Comparison of ENCODE assay signal across 24 mouse cellular contexts in genomic region chr13:111856232-111856631, GRCm38 (mm10). TPM values are rescaled to one million over a fixed set of nuclear protein-coding genes. Genes with fewer than 3 reads are reported as not detected.
A peak's percentile ranks its signal among the peaks of the same experiment; 100 is the strongest.
DNase-seq lines count a peak whose midpoint lies in the region; ATAC-seq and TF ChIP-seq lines count a peak whose summit lies in the region.
"Had no signal": no experiment of that assay in that cellular context is flagged by ENCODE, and none has a peak within 500 bp of the region (broad histone marks: within the 10 kb centered on the region; RNA-seq: fewer than 3 reads in every experiment).

No protein-coding gene starts in this region.

- ATAC-seq in heart, embryonic 12.5 days (ENCODE audit: insufficient number of reproducible peaks, low FRiP score) = no peak
- ATAC-seq in kidney, postnatal 0 days (replicated peaks; ENCODE audit: low FRiP score, low read depth) = no peak
- peak; percentile 27; the same call in 1 of the 2 replicates for ATAC-seq in lung, embryonic 16.5 days (ENCODE audit: low read depth)
- peak; percentile 94 for ATAC-seq in liver, postnatal 0 days
- ATAC-seq in intestine, embryonic 15.5 days = no peak
- ATAC-seq: midbrain, embryonic 15.5 days; Patski had no signal

- no peaks in the 10 kb centered on the region for H3K27me3 ChIP-seq in heart, embryonic 10.5 days (ENCODE audit: insufficient read depth, poor library complexity, severe bottlenecking)
- no peaks in the 10 kb centered on the region for H3K27me3 ChIP-seq in heart, embryonic 12.5 days (replicated peaks)
- H3K27me3 ChIP-seq in kidney, postnatal 0 days (ENCODE audit: insufficient read depth, low read length) = no peaks in the 10 kb centered on the region
- no peaks in the 10 kb centered on the region for H3K27me3 ChIP-seq in lung, embryonic 16.5 days (ENCODE audit: control insufficient read depth, insufficient read depth, low read depth, low read length)
- 0 out of 2 replicates have a peak, but pooled peaks cover 4% of the 10 kb centered on the region for H3K27me3 ChIP-seq in liver, postnatal 0 days (ENCODE audit: insufficient read depth, low read length)
- no peaks in the 10 kb centered on the region for H3K27me3 ChIP-seq in intestine, embryonic 15.5 days (replicated peaks)
- H3K27me3 ChIP-seq: CH12.LX; embryonic facial prominence, embryonic 12.5 days; forebrain, embryonic 12.5 days; hindbrain, embryonic 12.5 days; limb, embryonic 12.5 days; midbrain, embryonic 15.5 days; neural tube, embryonic 12.5 days; Patski had no signal

- H3K9me3 ChIP-seq in heart, embryonic 10.5 days = no peaks in the 10 kb centered on the region
- no peaks in the 10 kb centered on the region for H3K9me3 ChIP-seq in heart, embryonic 12.5 days (replicated peaks)
- H3K9me3 ChIP-seq in kidney, postnatal 0 days (replicated peaks; ENCODE audit: low read length) = no peaks in the 10 kb centered on the region
- no peaks in the 10 kb centered on the region for H3K9me3 ChIP-seq in lung, embryonic 16.5 days (ENCODE audit: control insufficient read depth, low read length)
- no peaks in the 10 kb centered on the region for H3K9me3 ChIP-seq in liver, postnatal 0 days (ENCODE audit: low read length)
- no peaks in the 10 kb centered on the region for H3K9me3 ChIP-seq in intestine, embryonic 15.5 days
- H3K9me3 ChIP-seq: embryonic facial prominence, embryonic 12.5 days; forebrain, embryonic 12.5 days; G1E; hindbrain, embryonic 12.5 days; limb, embryonic 12.5 days; midbrain, embryonic 15.5 days had no signal

- no peaks in the 10 kb centered on the region for H3K36me3 ChIP-seq in heart, embryonic 10.5 days
- H3K36me3 ChIP-seq in heart, embryonic 12.5 days = no peaks in the 10 kb centered on the region
- H3K36me3 ChIP-seq in kidney, postnatal 0 days (ENCODE audit: insufficient read depth, low read length) = no peaks in the 10 kb centered on the region
- H3K36me3 ChIP-seq in lung, embryonic 16.5 days (ENCODE audit: control insufficient read depth, insufficient read depth, low read length) = no peaks in the 10 kb centered on the region
- H3K36me3 ChIP-seq in liver, postnatal 0 days (replicated peaks; ENCODE audit: insufficient read depth, low read length) = no peaks in the 10 kb centered on the region
- no peaks in the 10 kb centered on the region for H3K36me3 ChIP-seq in intestine, embryonic 15.5 days
- H3K36me3 ChIP-seq: embryonic facial prominence, embryonic 12.5 days; forebrain, embryonic 12.5 days; G1E; hindbrain, embryonic 12.5 days; limb, embryonic 12.5 days; midbrain, embryonic 15.5 days; neural tube, embryonic 12.5 days had no signal

- WGBS in heart, embryonic 10.5 days = 88% methylated on average over 7 of the region's 7 CpGs
- WGBS in heart, embryonic 12.5 days = 88% methylated on average over 7 of the region's 7 CpGs
- 75% methylated on average over 7 of the region's 7 CpGs for WGBS in kidney, postnatal 0 days
- WGBS in lung, embryonic 16.5 days = 73% methylated on average over 7 of the region's 7 CpGs
- WGBS in liver, postnatal 0 days (ENCODE audit: insufficient replicate concordance) = 58% methylated on average over 7 of the region's 7 CpGs
- WGBS in intestine, embryonic 15.5 days = 76% methylated on average over 7 of the region's 7 CpGs

- H3K4me3 ChIP-seq in heart, embryonic 10.5 days = no peak overlapping the region
- no peak overlapping the region for H3K4me3 ChIP-seq in heart, embryonic 12.5 days
- H3K4me3 ChIP-seq in kidney, postnatal 0 days (replicated peaks; ENCODE audit: low read depth, low read length) = no peak overlapping the region
- H3K4me3 ChIP-seq in lung, embryonic 16.5 days (ENCODE audit: low read length) = no peak overlapping the region
- H3K4me3 ChIP-seq in liver, postnatal 0 days (ENCODE audit: low read depth, low read length) = no peak overlapping the region
- no peak overlapping the region for H3K4me3 ChIP-seq in intestine, embryonic 15.5 days (replicated peaks)
- H3K4me3 ChIP-seq: embryonic facial prominence, embryonic 12.5 days; forebrain, embryonic 12.5 days; hindbrain, embryonic 12.5 days; limb, embryonic 12.5 days; midbrain, embryonic 15.5 days; neural tube, embryonic 12.5 days had no signal

- TF ChIP-seq EP300 in liver, postnatal 0 days (IDR thresholded peaks at IDR 0.05; ENCODE audit: low read depth) = peak; percentile 52

- H3K27ac ChIP-seq in heart, embryonic 10.5 days = no peak overlapping the region
- no peak overlapping the region for H3K27ac ChIP-seq in heart, embryonic 12.5 days (ENCODE audit: poor library complexity, severe bottlenecking)
- peak overlapping the region; percentile 70; the same call in 1 of the 2 replicates for H3K27ac ChIP-seq in kidney, postnatal 0 days
- peak overlapping the region; percentile 87 for H3K27ac ChIP-seq in lung, embryonic 16.5 days (ENCODE audit: low read length)
- peak overlapping the region; percentile 49 for H3K27ac ChIP-seq in liver, postnatal 0 days (ENCODE audit: low read depth)
- no peak overlapping the region for H3K27ac ChIP-seq in intestine, embryonic 15.5 days
- H3K27ac ChIP-seq: embryonic facial prominence, embryonic 12.5 days; forebrain, embryonic 12.5 days; hindbrain, embryonic 12.5 days; limb, embryonic 12.5 days; midbrain, embryonic 15.5 days; neural tube, embryonic 12.5 days had no signal

- no peak overlapping the region for H3K4me2 ChIP-seq in heart, embryonic 12.5 days
- no peak overlapping the region for H3K4me2 ChIP-seq in kidney, postnatal 0 days (ENCODE audit: low read length)
- 0 out of 2 replicates have a peak overlapping the region, but pooled peaks have one; percentile 11 for H3K4me2 ChIP-seq in lung, embryonic 16.5 days (ENCODE audit: low read depth, low read length)
- no peak overlapping the region for H3K4me2 ChIP-seq in liver, postnatal 0 days (ENCODE audit: low read depth, low read length)
- H3K4me2 ChIP-seq in intestine, embryonic 15.5 days (replicated peaks) = no peak overlapping the region
- H3K4me2 ChIP-seq: embryonic facial prominence, embryonic 12.5 days; forebrain, embryonic 12.5 days; hindbrain, embryonic 12.5 days; limb, embryonic 12.5 days; midbrain, embryonic 15.5 days; neural tube, embryonic 12.5 days had no signal

- H3K9ac ChIP-seq in heart, embryonic 12.5 days = no peak overlapping the region
- H3K9ac ChIP-seq in kidney, postnatal 0 days (ENCODE audit: low read depth, low read length) = no peak overlapping the region
- no peak overlapping the region for H3K9ac ChIP-seq in lung, embryonic 16.5 days (ENCODE audit: low read length)
- H3K9ac ChIP-seq in liver, postnatal 0 days (replicated peaks) = no peak overlapping the region
- no peak overlapping the region for H3K9ac ChIP-seq in intestine, embryonic 15.5 days
- H3K9ac ChIP-seq: embryonic facial prominence, embryonic 12.5 days; forebrain, embryonic 12.5 days; hindbrain, embryonic 12.5 days; limb, embryonic 12.5 days; midbrain, embryonic 15.5 days; neural tube, embryonic 12.5 days had no signal

- peak; percentile 36 for DNase-seq in heart, embryonic 10.5 days (ENCODE audit: low spot score)
- DNase-seq in kidney, postnatal 0 days (ENCODE audit: low spot score) = no peak
- DNase-seq in kidney, postnatal 25 days = no peak
- DNase-seq in lung, postnatal 36 days = no peak
- peak; percentile 30 for DNase-seq in liver, postnatal 0 days
- DNase-seq: cerebellum, adult 18-20 months; cerebellum, postnatal 14 days; gastrocnemius, postnatal 25 days; heart, postnatal 14 days; retina, postnatal 1 day; right cerebral cortex, postnatal 25 days; spleen, adult 18-20 months had no signal

- no peak for TF ChIP-seq CTCF in kidney, postnatal 0 days (IDR thresholded peaks at IDR 0.05; ENCODE audit: low read depth)
- no peak for TF ChIP-seq CTCF in liver, postnatal 0 days (IDR thresholded peaks at IDR 0.05; ENCODE audit: low read depth)

- no peaks in the 10 kb centered on the region for H3K4me1 ChIP-seq in heart, embryonic 10.5 days
- H3K4me1 ChIP-seq in heart, embryonic 12.5 days (replicated peaks) = no peaks in the 10 kb centered on the region
- no peaks in the 10 kb centered on the region for H3K4me1 ChIP-seq in kidney, postnatal 0 days (replicated peaks; ENCODE audit: insufficient read depth, low read length)
- peaks cover 6% of the 10 kb centered on the region for H3K4me1 ChIP-seq in lung, embryonic 16.5 days (replicated peaks; ENCODE audit: control insufficient read depth, insufficient read depth, low read length)
- peaks cover 8% of the 10 kb centered on the region for H3K4me1 ChIP-seq in liver, postnatal 0 days (ENCODE audit: insufficient read depth)
- no peaks in the 10 kb centered on the region for H3K4me1 ChIP-seq in intestine, embryonic 15.5 days (replicated peaks)
- H3K4me1 ChIP-seq: embryonic facial prominence, embryonic 12.5 days; forebrain, embryonic 12.5 days; hindbrain, embryonic 12.5 days; limb, embryonic 12.5 days; midbrain, embryonic 15.5 days; neural tube, embryonic 12.5 days had no signal

RNA-seq across cellular contexts. Expression of gene Map3k1, which starts 47.4 kb away (rescaled TPM):
- 13.8 and 16.6 TPM in 2 replicates for polyA plus RNA-seq in heart, embryonic 10.5 days (2016; fragmentation: Nextera tagmentation; extraction: Ambion mirVana)
- 16.7 and 18.7 TPM in 2 replicates for polyA plus RNA-seq in heart, embryonic 12.5 days (2016; fragmentation: Nextera tagmentation; extraction: Ambion mirVana)
- 30.3 and 33.1 TPM in 2 replicates for polyA plus RNA-seq in kidney, postnatal 0 days (2015; fragmentation: Nextera tagmentation; extraction: Ambion mirVana)
- polyA plus RNA-seq in lung, embryonic 16.5 days (2015; fragmentation: Nextera tagmentation; extraction: Ambion mirVana) = 25.8 and 28.3 TPM in 2 replicates
- polyA plus RNA-seq in liver, postnatal 0 days (2015; fragmentation: Nextera tagmentation; extraction: Ambion mirVana) = 10.8 and 11.5 TPM in 2 replicates
- polyA plus RNA-seq in intestine, embryonic 15.5 days (2015; fragmentation: Nextera tagmentation; extraction: Ambion mirVana) = 22.3 and 24.1 TPM in 2 replicates

Comparison
In these comparisons a context has a peak if more than half of its experiments do, and no peak if none do; other contexts are left out.
1. DNase-seq: peak in heart, embryonic 10.5 days (single experiment) and liver, postnatal 0 days (single experiment); none in kidney, postnatal 0 days (single experiment), kidney, postnatal 25 days (0 of 2) and lung, postnatal 36 days (single experiment).
2. H3K27ac ChIP-seq: peak in kidney, postnatal 0 days (single experiment), lung, embryonic 16.5 days (single experiment) and liver, postnatal 0 days (single experiment); none in heart, embryonic 10.5 days (single experiment), heart, embryonic 12.5 days (single experiment) and intestine, embryonic 15.5 days (single experiment).
3. ATAC-seq: peak in lung, embryonic 16.5 days (single experiment) and liver, postnatal 0 days (single experiment); none in heart, embryonic 12.5 days (single experiment), kidney, postnatal 0 days (single experiment) and intestine, embryonic 15.5 days (single experiment).